Mouse (Mus musculus): Measurements from ENCODE around the gene Rpl7l1.

- no peak for TF ChIP-seq CTCF (IDR thresholded peaks at IDR 0.05; ENCODE audit: low read depth, low read length)
- 0 out of 2 replicates have a peak, but pooled peaks have one; percentile 36 for TF ChIP-seq POLR2A (IDR thresholded peaks at IDR 0.05; ENCODE audit: extremely low read depth, insufficient read depth, low read length)
Observed at GRCm38 (mm10) chr17:46734055-46734454, 48.4 kb downstream of the Rpl7l1 start.
